Mouse (Mus musculus) c-Kit-negative CD71-positive TER-119-positive erythroid progenitor cells, embryonic 14.5 days (primary cell): ENCODE results near the gene Cacna1c.
"Not testable (repeated sequence)": the region's sequence is repeated elsewhere in the genome, so short reads cannot be mapped to it uniquely, and the experiment has no call there.

Experiments
- DNase-seq: peaks from one replicate; pipeline ENCODE4 v3.0.0-alpha.2; 2013; ENCODE audit warnings: low read depth, low spot score

Gene Cacna1c

GRCm38 (mm10) chr6:118603825-118604224 lies 592.4 kb downstream of the Cacna1c start:
- DNase-seq, result no peak

GRCm38 (mm10) chr6:118595681-118596055 lies 600.5 kb downstream of the Cacna1c start:
- DNase-seq, result no peak

GRCm38 (mm10) chr6:118594833-118595680 lies 601.2 kb downstream of the Cacna1c start:
- no peak for DNase-seq

GRCm38 (mm10) chr6:118594070-118594469 lies 602.1 kb downstream of the Cacna1c start:
- DNase-seq, result no peak

GRCm38 (mm10) chr6:118593377-118594061 lies 602.7 kb downstream of the Cacna1c start:
- no peak for DNase-seq

GRCm38 (mm10) chr6:118592662-118593376 lies 603.4 kb downstream of the Cacna1c start:
- no peak for DNase-seq

GRCm38 (mm10) chr6:118578741-118579140 lies 617.5 kb downstream of the Cacna1c start:
- DNase-seq, result not testable (repeated sequence)

GRCm38 (mm10) chr6:118574351-118574750 lies 621.9 kb downstream of the Cacna1c start:
- no peak for DNase-seq

GRCm38 (mm10) chr6:118567816-118568215 lies 628.4 kb downstream of the Cacna1c start:
- DNase-seq, result no peak

- DNase-seq, result peak; percentile 85
These were observed 634.2 kb downstream of the Cacna1c start, which contains the start of gene Ankrd26 for GRCm38 (mm10) chr6:118561745-118562609. Ankrd26 (minus strand) TSS chr6:118562226.

- no peak for DNase-seq
These were observed 635.0 kb downstream of the Cacna1c start for GRCm38 (mm10) chr6:118561225-118561624.

GRCm38 (mm10) chr6:118538627-118539026 lies 657.6 kb downstream of the Cacna1c start:
- DNase-seq, result no peak
